Mouse (Mus musculus) CD8-positive naive resting alpha-beta T cell, adult 57 days (primary cell): ENCODE data around the gene Gtf2a2. TPM values are rescaled to one million over a fixed set of nuclear protein-coding genes. Genes with fewer than 3 reads are reported as not detected.

ENCODE experiments used
- total RNA-seq: library from RNA; stranded (reverse); gene quantifications from one replicate; pipeline ENCODE4 v1.2.4, GENCODE M21; 2023

Gtf2a2 gene
- 75.1 TPM for total RNA-seq

GRCm38 (mm10) chr9:70012408-70012901 is at the start of gene Gtf2a2:
Gene Gtf2a2, plus strand, starts transcription at chr9:70012550.

GRCm38 (mm10) chr9:69989303-69990121 is 22.8 kb upstream of the Gtf2a2 start, which contains the start of gene Bnip2:
Gene Bnip2, plus strand, starts transcription at chr9:69989466.

GRCm38 (mm10) chr9:70037988-70038387 is 25.6 kb downstream of the Gtf2a2 start, which contains the start of gene Gcnt3:
Gene Gcnt3, minus strand, starts transcription at chr9:70038088.

Other genes with a start within 250 kb of the Gtf2a2 start
- gene Bnip2, start 23.1 kb upstream of the Gtf2a2 start, total RNA-seq: 51.1 TPM
- not detected for gene Gcnt3, start 25.5 kb downstream of the Gtf2a2 start, total RNA-seq
- not detected for gene Fam81a, start 130.0 kb downstream of the Gtf2a2 start, total RNA-seq
- 17.3 TPM for gene Myo1e, start 194.8 kb downstream of the Gtf2a2 start, total RNA-seq